Mouse (Mus musculus): Measurements from ENCODE around the gene Olfr509.
"Not testable (repeated sequence)": the region's sequence is repeated elsewhere in the genome, so short reads cannot be mapped to it uniquely, and the experiment has no call there.

The Olfr509 gene

DNA sequence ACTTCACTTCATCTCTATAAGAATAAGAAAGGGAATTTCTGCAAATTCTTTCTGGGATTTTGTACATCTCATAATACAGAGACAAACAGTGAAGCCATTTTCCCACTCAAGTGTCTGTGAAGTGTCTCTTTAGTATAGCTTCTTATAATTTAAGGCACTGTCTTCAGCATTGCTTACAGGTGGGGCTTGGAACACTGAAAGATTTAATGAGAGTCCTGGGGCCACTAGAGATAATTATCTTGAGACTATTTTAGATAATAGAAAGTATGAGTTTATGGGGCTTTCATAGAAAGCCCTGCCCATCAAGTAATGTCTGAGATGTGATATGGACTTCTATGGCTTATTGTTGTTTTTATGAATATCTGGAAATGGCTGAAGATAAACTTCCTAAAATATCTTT lies at the start of gene Olfr509:
Gene Olfr509 (minus strand): TSS at position 101 of the 400 bp plus-strand sequence.
- in situ Hi-C loops (cut with MseI, MboI) = no loop called here

DNA sequence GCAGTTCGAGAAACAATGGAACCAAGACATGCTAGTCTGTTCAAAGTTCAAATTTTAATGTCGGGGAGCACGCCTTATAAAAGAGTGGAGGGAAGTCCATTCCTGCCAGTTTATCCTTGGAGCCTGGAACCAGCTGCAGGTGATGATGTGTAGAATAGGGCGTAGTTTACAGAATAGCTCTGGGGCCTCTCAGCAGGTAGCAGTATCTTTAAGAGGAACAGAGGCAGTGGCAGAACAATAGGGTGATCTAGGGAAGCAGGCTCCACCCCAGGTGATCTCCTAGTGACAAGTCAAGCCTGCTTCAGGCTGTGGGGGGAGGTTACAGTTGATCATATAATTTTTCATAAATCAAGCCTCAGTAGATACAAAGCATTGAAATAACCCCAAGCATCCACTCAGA lies 27.2 kb upstream of the Olfr509 start:
- in situ Hi-C loops (cut with MseI, MboI) = no loop called here

DNA sequence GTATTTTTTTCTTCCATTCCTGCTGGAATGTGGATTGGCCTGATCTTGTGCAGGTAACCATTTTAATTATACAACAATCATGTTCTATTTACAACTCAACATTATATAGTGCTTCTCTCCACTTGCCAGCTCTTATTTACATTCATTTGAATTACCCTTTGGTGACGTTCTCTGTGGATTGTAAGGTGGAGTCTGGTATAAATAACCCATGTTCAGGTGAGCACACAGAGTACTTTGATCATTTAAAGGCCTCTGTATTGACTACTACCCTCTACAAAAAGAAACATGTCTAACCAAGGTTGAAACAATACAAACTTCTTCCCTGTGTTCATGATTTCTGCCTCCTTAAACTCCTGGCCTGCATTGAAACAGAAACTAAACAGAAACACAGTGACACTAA lies 19.4 kb upstream of the Olfr509 start:
- in situ Hi-C loops (cut with MseI, MboI) = no loop called here

DNA sequence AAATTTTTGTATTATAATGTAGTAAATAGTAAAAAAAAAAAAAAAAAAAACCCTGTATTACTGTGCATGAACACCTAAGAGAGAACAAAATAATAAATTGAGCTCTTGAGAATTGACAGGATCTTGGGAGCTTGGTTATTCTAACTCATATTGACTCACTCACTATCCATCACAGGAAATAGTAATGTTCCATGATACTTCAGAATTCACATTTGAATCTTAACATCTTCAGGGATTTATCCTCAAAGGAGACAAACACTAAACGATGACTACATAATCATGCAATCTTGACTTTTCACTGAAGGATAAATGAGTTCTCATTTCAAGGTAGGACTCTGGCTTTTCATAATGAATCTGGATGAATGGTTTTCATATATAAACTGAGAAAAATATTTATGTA lies 14.4 kb upstream of the Olfr509 start, which contains the start of gene Olfr510:
Gene Olfr510 (plus strand): TSS at position 301 of the 400 bp plus-strand sequence.
- in situ Hi-C loops (cut with MseI, MboI) = no loop called here

DNA sequence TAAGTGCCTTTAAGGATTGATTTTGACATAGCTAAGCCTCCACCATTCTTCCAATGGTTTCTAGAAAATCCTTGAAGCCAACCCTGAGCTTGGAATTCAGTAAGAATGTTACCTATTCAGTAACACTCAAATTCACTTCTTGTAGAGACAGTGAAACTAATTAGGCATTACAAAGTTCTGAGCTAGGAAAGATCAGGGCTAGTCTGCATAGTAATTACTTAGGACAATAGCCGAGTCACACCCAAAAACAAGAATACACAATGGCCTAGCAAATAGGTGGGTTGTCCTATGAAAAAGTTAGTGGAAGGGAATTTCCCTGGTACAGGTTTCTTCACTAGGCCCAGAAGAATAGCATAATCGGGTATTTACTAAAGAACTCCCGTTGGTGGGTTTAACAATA lies 10.7 kb upstream of the Olfr509 start:
- in situ Hi-C loops (cut with MseI, MboI) = no loop called here

DNA sequence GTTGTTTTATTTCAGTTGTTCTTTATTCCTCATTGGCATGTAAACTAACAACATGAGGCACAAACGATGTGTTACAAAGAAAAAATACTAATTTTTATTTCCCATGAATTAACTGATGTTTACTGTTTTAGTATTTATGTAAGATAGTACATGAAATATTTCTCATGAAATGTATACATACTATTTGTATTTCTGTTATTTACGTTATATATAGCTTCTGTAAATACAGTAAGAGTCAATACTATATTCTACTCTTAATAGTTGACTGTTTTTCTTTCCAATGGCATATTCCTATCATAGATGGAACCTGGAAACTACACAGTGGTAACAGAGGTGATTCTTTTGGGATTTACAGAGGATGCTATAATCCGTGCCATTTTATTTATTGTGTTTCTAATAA lies 22.0 kb downstream of the Olfr509 start, which contains the start of gene Olfr508:
Gene Olfr508 (plus strand): TSS at position 301 of the 400 bp plus-strand sequence.
- in situ Hi-C loops (cut with MseI, MboI) = no loop called here

DNA sequence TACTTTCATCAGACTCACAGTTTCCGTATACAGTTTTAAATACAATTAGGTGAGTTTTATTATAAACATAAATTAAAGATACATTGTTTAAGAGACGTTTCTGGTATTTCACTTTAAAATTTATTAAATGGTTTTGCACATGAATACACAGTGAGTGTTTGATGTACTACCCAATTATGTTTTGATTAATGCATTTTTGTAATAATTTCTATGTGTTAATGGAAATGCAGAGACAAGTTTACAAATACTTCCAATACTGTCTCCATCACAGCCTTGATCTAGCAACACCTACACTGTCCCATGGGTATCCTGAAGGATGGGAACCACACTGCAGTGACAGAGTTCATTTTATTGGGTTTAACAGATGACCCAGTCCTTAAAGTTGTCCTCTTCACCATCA lies 30.2 kb downstream of the Olfr509 start, which contains the start of gene Olfr507:
Gene Olfr507 (plus strand): TSS at position 301 of the 400 bp plus-strand sequence.
- in situ Hi-C loops (cut with MseI, MboI) = no loop called here

DNA sequence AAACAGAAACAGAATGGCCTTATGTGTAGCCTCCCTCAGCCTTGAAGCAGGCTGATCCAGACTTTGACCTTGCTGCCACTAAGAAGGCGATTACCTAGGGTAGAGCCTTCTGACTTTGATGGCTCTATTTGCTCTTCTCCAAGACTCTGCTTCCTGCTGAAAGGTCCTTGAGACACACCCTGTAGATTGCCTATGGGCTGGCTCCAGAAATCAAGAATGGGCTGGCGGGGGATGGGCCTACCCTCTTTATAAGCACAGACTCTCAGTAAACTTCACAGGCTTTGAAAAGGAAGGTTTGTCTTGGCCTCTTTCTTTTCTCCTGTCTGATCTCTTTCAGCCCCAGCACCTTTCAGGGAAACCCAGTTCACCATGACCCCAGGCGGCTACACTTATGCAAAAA lies 34.9 kb downstream of the Olfr509 start:
- in situ Hi-C loops (cut with MseI, MboI) = not testable (repeated sequence)

DNA sequence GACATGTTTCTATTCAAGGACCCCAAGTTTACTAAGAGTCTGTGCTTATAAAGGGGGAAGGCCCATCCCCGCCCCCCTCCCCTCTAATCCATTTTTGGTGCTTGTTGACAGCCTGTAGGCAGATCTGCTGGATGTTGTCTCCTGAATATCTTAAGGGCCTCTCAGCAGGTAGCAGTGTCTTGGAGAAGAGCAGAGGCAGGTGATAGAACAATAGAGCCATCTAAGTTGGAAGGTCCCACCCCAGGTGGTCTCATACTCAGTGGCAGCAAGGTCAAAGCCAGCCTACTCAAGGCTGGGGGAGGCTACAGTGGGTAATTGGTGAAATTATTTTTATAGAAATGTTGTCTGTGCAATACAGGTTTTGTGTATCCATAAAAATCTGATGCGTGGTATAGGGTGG lies 37.6 kb downstream of the Olfr509 start:
- in situ Hi-C loops (cut with MseI, MboI) = no loop called here

DNA sequence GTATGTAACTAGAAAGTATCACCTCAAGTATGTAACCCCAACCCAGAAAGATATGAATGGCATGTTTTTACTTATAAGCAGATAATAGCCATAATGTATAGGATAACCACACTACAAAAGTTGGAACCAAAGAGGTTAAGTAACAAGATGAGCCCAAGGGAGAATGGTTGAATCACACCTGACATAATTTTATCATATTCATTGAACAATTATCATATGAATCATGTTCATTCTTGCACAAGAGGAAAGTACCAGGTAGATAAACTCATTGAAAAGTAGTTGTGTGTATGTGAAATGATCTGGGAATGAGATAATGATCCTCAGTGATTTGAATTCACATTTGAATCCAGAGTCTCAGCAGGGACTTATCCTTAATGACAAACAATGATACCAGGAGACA lies 41.2 kb downstream of the Olfr509 start, which contains the start of gene Olfr506:
Gene Olfr506 (plus strand): TSS at position 301 of the 400 bp plus-strand sequence.
- in situ Hi-C loops (cut with MseI, MboI) = no loop called here

DNA sequence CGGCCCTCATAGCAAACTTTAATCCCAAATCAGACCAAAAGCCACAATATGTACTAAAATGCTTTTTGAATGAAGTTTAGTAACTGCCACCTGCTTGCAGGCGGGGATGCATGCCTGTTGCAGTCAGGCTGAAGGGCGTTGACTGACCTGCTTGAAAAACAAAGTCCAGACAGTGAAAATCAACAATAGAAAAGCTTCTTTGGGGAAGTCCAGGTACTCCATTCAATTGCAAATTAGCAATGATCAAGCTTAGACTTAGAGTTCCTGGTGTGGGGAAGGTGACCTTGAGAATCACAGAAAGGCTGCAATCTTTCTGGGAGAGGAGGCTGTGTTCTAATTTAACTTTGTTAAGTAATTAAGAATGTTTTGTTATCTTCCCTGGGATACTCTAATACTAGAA lies 49.8 kb downstream of the Olfr509 start:
- in situ Hi-C loops (cut with MseI, MboI) = not testable (repeated sequence)

All from mouse trophoblast stem cell (cell line).